Mouse (Mus musculus) megakaryocyte, embryonic 14.5 days (primary cell): ENCODE results near the gene BC067074.

Source experiments
- FLI1 ChIP-seq: IDR thresholded peaks from 2 replicates; pipeline ENCODE4 v1.6.1; 2012; ENCODE audit warnings: low read length, inconsistent platforms, mixed read lengths
- GATA1 ChIP-seq: IDR thresholded peaks from 3 replicates; pipeline ENCODE4 v1.6.1; 2012; ENCODE audit warnings: mixed read lengths, low read length, inconsistent platforms, borderline replicate concordance

DNA sequence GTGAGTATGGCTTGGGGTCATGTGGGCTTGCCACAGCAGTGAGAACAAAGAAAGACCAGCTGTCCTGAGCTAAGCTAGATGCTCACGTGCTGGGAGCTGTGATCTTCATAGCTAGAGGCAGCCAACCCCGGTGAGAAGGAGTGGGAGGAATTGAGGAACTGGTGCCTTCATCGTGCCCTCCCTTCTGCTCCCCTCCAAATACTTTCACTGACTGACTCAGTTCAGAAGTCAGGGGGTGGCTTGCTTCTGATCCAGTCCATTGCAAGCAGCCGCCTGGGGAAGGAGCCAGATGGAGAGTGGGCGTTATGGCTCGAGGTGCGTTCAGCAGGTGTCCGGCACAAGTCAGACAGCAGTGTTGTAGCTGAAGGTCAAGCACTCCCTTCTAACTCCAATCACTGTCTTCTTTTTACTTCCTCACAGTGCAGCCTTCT, 86.0 kb downstream of the BC067074 start:
- no peak for TF ChIP-seq GATA1
- no peak for TF ChIP-seq FLI1
